Mouse (Mus musculus) adrenal gland, postnatal 10 days (tissue): ENCODE data around the gene Pde4d. TPM values are rescaled to one million over a fixed set of nuclear protein-coding genes. Genes with fewer than 3 reads are reported as not detected.

Experiments used
- DNase-seq: peaks from one replicate; pipeline ENCODE4 v3.0.0; 2021; ENCODE audit warnings: mixed read lengths
- total RNA-seq, 2 experiments: library from RNA; stranded (reverse); gene quantifications; 2 replicates each; pipeline ENCODE4 v1.2.3; 2021

Gene Pde4d
- total RNA-seq, 2 experiments from 2014 or later: 70.3 to 101 TPM

GRCm38 (mm10) chr13:109576725-109577124 lies 1127.0 kb downstream of the Pde4d start:
- no peak for DNase-seq

DNA sequence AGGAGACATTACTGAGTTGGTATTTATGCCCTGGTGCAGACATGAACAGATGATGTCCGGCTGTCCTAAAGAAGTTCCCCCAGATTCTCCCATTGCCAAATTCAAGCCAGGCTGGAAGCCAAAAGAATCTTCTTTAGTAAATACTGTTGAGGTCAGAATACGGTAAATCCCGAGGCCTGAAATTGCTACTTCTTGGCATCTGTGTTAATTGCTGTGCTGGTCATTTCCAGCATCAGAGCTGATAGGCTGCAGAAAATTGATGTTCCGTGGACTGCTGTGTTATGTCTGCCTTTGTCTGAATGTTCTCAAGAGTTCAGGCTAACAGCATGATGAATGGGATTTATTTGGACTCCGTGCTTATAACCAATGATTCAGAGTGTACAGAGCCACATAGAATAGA lies 1127.7 kb downstream of the Pde4d start:
- no peak for DNase-seq

DNA sequence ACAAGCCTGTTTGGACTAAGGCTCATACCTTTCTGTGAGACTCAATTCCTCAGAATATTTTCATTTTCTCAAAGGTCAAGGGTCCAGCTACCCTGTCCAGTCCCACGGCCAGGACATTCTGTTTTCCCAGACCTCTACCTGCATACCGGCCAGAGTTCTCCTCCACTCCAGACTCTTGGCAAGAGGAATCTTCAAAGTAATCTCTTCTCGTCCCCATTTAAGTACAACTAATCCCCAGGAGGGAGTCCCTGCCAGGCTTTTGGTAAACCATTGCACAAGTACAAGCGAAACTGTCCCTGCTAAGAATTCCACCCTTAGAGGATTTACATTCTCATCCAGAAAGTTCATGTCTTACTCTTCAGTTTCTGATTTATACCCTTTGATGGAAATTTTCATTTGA lies 1128.2 kb downstream of the Pde4d start:
- DNase-seq: no peak

DNA sequence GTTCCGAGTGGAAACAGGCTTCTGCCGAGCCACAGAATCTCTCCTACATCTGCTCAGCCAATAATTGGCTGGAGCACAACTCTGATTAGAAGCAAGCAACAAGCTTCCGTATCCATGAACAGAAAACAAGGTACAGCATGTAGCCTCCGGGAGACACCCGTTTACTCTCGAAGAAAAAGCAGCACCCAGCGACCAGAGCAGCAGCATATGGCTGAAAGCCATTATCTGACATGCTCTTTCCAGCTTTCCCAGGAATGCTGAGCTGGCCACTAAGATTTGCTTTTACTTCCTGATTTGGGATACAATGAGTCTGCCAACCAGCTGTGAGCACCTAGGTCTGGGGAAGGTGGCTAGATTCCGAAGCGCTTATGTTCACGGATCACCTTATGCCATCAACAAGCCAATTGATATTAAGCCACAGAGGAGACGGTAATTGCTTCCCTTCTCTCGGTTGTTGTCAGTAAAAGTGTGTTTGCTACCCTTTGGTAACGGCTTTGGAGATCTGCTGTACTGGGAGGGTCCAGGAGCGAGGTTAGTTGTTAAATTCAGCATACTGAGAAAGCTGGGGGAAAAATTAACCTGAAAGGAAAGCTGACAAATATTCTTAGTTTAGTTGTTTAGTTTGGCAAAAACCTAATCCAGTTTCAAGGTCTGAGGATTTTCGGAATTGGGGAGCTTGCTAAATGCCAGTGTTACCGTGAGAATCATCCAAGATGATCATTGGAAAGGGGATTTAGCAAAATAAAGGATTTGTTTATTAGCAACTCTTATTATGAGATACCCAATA lies 1131.7 kb downstream of the Pde4d start:
- DNase-seq: peak; percentile 6

GRCm38 (mm10) chr13:109590048-109590447 lies 1140.3 kb downstream of the Pde4d start:
- DNase-seq: no peak

GRCm38 (mm10) chr13:109592192-109592797 lies 1142.5 kb downstream of the Pde4d start:
- no peak for DNase-seq

DNA sequence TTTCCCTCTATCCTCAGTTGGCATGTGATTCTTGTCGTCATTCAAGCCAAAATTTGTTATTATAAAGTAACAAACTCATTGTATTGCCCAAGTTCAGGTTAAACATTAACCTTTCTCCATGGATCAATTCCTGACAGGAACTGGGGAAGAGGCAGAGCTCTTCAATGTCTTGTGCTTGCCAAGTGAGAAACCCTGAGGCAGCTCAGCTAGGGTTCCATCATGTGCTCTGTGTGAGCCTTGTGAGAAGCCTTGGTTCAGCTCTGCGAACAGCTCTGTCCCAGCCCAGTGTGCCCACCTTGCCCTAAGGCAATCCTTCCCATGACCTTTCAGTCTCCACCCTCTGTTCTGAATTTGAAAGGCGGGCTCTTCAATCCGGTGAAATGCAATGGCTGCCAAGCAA lies 1150.0 kb downstream of the Pde4d start:
- DNase-seq: no peak

- DNase-seq: no peak
These were observed 1154.3 kb downstream of the Pde4d start for GRCm38 (mm10) chr13:109604017-109604416.

- no peak for DNase-seq
These were observed 1155.4 kb downstream of the Pde4d start for GRCm38 (mm10) chr13:109605140-109605539.

GRCm38 (mm10) chr13:109609106-109609804 lies 1159.5 kb downstream of the Pde4d start:
- no peak for DNase-seq

DNA sequence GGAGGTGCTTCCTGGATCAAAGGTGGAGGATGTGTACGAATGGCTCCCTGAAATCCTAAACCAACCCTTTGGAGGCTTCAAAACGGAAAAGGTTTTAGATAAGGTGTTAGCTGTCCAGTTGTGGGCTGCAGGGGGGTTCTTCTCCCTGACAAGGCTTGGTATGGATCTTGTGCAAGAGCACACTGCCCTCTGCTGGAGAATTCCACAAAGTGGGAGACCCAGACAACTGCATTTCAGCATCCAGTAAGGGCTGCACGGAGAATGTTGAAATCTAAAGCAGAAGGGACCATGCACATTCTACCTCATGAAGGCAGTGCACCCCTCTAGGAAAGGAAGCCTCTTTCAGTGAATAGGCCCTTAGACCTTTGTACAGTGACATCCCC lies 1160.0 kb downstream of the Pde4d start:
- peak; percentile 61 for DNase-seq

- DNase-seq: no peak
These were observed 1161.0 kb downstream of the Pde4d start for GRCm38 (mm10) chr13:109610772-109611171.

DNA sequence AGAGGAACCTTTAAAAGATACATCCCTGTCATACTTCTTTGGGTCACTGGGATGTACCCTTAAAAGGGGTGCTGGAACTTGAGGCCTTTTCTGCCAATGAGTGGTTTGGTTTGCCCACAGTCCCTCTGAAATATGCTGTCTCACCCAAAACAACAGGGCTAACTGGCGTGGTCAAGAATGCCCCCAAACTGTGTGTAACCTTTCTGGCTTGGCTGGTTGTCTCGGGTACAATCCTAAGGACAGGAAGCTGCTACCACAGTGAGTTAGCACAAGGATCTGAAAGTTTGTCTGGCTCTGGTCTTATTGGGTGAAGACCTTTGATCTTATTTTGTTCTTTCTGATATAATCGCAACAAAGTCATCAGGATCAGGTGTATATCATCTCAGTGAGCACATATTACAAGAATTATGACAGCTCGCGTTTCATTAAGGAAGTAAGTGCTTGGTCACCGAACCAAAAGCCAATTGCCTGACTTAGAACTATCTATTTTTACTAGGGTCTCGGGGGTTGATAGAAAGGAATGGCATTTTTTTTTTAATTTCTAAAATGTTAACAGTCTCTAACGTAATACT lies 1165.6 kb downstream of the Pde4d start:
- no peak for DNase-seq

GRCm38 (mm10) chr13:109615785-109616281 lies 1166.1 kb downstream of the Pde4d start:
- DNase-seq: peak; percentile 16

GRCm38 (mm10) chr13:109619158-109619657 lies 1169.5 kb downstream of the Pde4d start:
- no peak for DNase-seq

DNA sequence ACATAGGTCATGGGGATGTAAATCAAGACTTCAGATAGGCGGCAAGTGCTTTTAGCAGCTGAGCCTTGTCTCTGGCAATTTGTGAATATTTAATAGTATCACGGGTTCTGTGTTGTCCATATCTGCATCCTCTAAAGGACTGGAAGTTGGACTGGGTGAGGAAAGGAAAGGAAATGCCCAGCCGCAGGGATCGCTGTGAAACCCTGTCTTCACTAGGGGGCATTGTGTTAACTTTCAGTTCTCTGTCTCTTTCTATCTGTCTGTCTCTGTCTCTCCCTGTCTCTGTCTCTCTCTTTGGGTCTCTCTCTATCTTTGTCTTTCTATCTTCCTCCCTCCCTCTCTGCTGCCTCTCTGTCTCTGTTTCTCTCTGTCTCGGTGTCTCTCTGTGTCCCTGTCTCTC lies 1172.5 kb downstream of the Pde4d start:
- no peak for DNase-seq

GRCm38 (mm10) chr13:109623201-109623600 lies 1173.5 kb downstream of the Pde4d start:
- DNase-seq: no peak

GRCm38 (mm10) chr13:109624772-109625349 lies 1175.1 kb downstream of the Pde4d start:
- no peak for DNase-seq

DNA sequence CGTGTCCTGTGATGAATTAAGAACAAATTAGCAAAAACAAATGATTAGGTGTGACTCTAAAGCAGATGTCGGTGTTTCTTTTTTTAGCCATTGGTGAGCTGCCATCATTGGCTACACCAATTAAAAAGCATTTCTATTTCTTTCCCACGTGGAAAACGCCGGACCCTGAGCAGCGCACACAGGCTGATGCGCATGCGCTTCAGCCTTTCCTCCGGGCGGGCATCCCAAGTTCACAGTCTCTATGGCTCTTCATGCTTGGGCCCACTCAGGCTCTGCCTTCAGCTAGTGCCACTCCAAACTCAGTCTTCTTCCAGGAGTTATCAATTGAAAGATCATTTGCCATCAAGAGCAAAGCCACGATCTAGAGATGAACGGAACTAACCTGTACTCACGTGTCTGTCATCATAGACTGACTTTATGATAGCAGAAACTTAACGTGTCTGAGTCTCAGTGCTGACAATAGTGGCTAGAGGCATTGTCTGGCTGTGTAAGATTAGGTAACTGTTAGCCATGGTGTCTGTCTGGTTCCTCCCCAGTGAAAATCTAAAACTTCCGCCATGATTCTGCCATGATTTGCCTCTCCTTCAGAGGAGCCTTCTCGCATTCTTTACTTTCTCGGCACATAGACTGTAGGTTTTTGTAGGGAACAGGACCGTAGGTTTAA lies 1175.8 kb downstream of the Pde4d start:
- DNase-seq: no peak

GRCm38 (mm10) chr13:109627265-109627664 lies 1177.5 kb downstream of the Pde4d start:
- DNase-seq: no peak

DNA sequence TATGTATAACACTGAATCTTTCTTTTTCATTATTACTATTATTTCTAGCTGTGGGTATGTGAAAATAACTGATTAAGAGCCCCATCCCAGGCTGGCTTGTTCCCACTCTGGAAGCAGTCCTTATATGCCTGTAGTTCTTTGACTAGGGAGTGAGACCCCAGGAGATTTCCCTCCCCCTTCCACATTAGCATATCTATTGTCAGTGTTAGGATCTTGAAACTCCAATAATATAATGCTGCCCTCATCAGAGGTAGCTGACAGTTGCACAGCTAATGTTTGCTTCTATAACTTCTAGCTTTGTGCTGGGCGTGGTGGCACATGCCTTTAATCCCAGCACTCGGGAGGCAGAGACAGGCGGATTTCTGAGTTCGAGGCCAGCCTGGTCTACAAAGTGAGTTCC lies 1178.9 kb downstream of the Pde4d start:
- no peak for DNase-seq

DNA sequence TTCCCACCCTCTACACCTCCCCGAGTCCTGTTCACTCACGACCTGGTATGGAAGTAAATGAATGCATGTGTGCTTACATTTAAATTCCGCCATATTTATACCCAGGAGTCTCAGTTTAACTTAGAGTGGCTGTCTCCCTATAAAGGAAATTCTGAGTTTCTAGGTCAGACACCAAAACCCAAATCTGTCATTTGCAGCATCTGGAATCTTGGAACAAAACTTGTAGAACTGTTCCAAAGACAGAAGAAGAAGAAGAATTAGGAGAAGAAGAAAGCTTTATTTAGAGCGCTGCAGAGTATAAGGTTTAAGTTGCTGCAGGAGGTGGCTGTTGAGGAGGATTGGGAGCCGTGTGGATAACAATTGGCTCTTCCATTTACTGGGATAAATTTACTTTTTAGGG lies 1179.5 kb downstream of the Pde4d start:
- no peak for DNase-seq
